Comparison of ENCODE assay signal across 9 mouse cellular contexts in genomic region chr5:35088785-35089613, GRCm38 (mm10). TPM values are rescaled to one million over a fixed set of nuclear protein-coding genes. Genes with fewer than 3 reads are reported as not detected.
DNase-seq lines count a peak whose midpoint lies in the region; ATAC-seq and TF ChIP-seq lines count a peak whose summit lies in the region.
"Had no signal": no experiment of that assay in that cellular context is flagged by ENCODE, and none has a peak within 500 bp of the region (broad histone marks: within the 10 kb centered on the region; RNA-seq: fewer than 3 reads in every experiment).

No protein-coding gene starts in this region.

- no peaks in the 10 kb centered on the region for H3K4me1 ChIP-seq in lung, postnatal 0 days (ENCODE audit: insufficient read depth, low read depth, low read length)
- H3K4me1 ChIP-seq: heart, embryonic 15.5 days had no signal

- 58% methylated on average over 9 of the region's 9 CpGs for WGBS in lung, postnatal 0 days

- peak; percentile 83 for TF ChIP-seq CTCF in layer of hippocampus, adult 2 months (conservative IDR thresholded peaks at IDR 0.05)
- TF ChIP-seq CTCF in lung, postnatal 0 days (IDR thresholded peaks at IDR 0.05), result peak; percentile 83

- no peak overlapping the region for H3K4me3 ChIP-seq in layer of hippocampus, adult 2 months
- no peak overlapping the region for H3K4me3 ChIP-seq in lung, postnatal 0 days (ENCODE audit: low read depth, low read length)
- H3K4me3 ChIP-seq: heart, embryonic 15.5 days had no signal

- no peak overlapping the region for H3K4me2 ChIP-seq in lung, postnatal 0 days (replicated peaks; ENCODE audit: low read depth, low read length)
- H3K4me2 ChIP-seq: heart, embryonic 15.5 days had no signal

- H3K27me3 ChIP-seq in lung, postnatal 0 days (replicated peaks; ENCODE audit: insufficient read depth, low read length), result no peaks in the 10 kb centered on the region

- no peaks in the 10 kb centered on the region for H3K9me3 ChIP-seq in lung, postnatal 0 days (ENCODE audit: low read length)
- H3K9me3 ChIP-seq: heart, embryonic 15.5 days had no signal

- H3K36me3 ChIP-seq in lung, postnatal 0 days (ENCODE audit: insufficient read depth, low read length), result peaks cover 19% of the 10 kb centered on the region

- TF ChIP-seq EP300 in lung, postnatal 0 days (IDR thresholded peaks at IDR 0.05), result no peak

- no peak overlapping the region for H3K9ac ChIP-seq in lung, postnatal 0 days (replicated peaks; ENCODE audit: low read depth)
- H3K9ac ChIP-seq: heart, embryonic 15.5 days had no signal

- ATAC-seq in lung, postnatal 0 days, result peak; percentile 28; the same call in 1 of the 2 replicates

- peak; percentile 58 to 65 for DNase-seq in urinary bladder, adult 18-20 months (ENCODE audit: low spot score in 2 of 2)
- no peak for DNase-seq in urinary bladder, postnatal 10 days (ENCODE audit: low spot score)
- DNase-seq in c-Kit-positive CD71-positive TER-119-negative erythroid progenitor cells, embryonic 14.5 days (ENCODE audit: low read depth), result peak; percentile 58
- peak; percentile 38 to 39 for DNase-seq in frontal cortex, postnatal 10 days (ENCODE audit: low spot score in 2 of 2)
- peak; percentile 52 to 74 for DNase-seq in layer of hippocampus, adult 2 months (ENCODE audit: low spot score in 2 of 2)
- DNase-seq in lung, postnatal 0 days (ENCODE audit: low spot score), result peak; percentile 68
- peak; percentile 66 to 73 for DNase-seq in right cerebral cortex, adult 2 months (ENCODE audit: low spot score in 2 of 2)
- DNase-seq in urinary bladder, postnatal 36 days (ENCODE audit: low spot score in 2 of 2), result peak; percentile 56 to 74

- H3K27ac ChIP-seq in layer of hippocampus, adult 2 months, result no peak overlapping the region
- no peak overlapping the region for H3K27ac ChIP-seq in lung, postnatal 0 days (ENCODE audit: low read length)
- H3K27ac ChIP-seq: heart, embryonic 15.5 days had no signal

RNA-seq across cellular contexts. Expression of gene Lrpap1, which starts 16.6 kb away (rescaled TPM):
- 100 to 1,000 TPM; 150 to 159 TPM for total RNA-seq in layer of hippocampus, adult 2 months (2021)
- 170 and 184 TPM in 2 replicates for polyA plus RNA-seq in lung, postnatal 0 days (2015; fragmentation: Nextera tagmentation; extraction: Ambion mirVana)

RNA-seq across cellular contexts. Expression of gene Dok7, which starts 32.4 kb away (rescaled TPM):
- total RNA-seq in layer of hippocampus, adult 2 months (2021), result 10 to 100 TPM; 19.5 to 20.0 TPM
- polyA plus RNA-seq in lung, postnatal 0 days (2015; fragmentation: Nextera tagmentation; extraction: Ambion mirVana), result 0.56 and 0.67 TPM in 2 replicates

RNA-seq across cellular contexts. Expression of gene Hgfac, which starts 47.7 kb away (rescaled TPM):
- 1 to 10 TPM; 1.5 to 1.8 TPM for total RNA-seq in layer of hippocampus, adult 2 months (2021)
- 0.73 and 0.82 TPM in 2 replicates for polyA plus RNA-seq in lung, postnatal 0 days (2015; fragmentation: Nextera tagmentation; extraction: Ambion mirVana)
